Mouse (Mus musculus) colon, adult 2 months (tissue): ENCODE data around the gene Kbtbd12. TPM values are rescaled to one million over a fixed set of nuclear protein-coding genes. Genes with fewer than 3 reads are reported as not detected.

Source experiments
- polyA plus RNA-seq: library from polyadenylated mRNA; depleted of rRNA; stranded (reverse); fragments of >200 nt; gene quantifications from 2 replicates; pipeline ENCODE4 v1.2.3, GENCODE M21; 2012; rRNA removed

Kbtbd12 gene
- 0.12 and 0.31 TPM in 2 replicates for polyA plus RNA-seq

DNA sequence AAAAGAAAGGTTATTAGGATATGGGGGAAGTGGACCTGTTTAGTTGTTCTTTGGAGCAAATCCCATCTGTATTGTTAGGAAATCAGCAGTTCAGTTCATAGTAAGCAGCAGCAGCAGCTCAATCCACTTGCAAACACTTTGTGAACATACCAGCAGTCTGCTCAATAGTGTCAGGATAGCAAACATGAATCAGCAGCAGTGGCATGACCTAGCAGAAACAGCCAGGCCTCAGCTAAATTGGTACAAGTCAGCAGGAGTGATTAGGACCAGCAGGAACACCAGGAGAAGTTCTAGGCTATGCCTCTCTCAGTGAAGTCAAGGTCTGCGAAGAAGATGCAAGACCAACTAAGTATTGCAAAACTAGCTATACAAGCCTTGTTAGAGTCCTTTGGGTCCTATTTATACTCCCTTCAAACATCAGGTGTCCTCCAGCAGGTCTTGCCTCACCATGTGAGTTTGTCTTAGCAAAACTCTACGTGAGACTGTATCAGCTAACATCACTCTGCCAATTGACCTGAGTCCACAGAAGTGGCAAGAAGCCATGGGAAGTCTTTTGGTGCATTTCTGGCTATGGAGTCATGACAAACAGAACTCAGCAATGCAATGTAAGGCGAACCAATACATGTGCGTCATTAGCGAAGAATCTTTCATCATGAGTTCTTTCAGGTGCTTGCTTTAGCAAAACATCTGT is at the start of gene Kbtbd12:
Gene Kbtbd12, minus strand, starts transcription at position 340 of the 691 bp plus-strand sequence.

GRCm38 (mm10) chr6:88518404-88519263 is 119.1 kb downstream of the Kbtbd12 start, which contains the start of gene Sec61a1:
Gene Sec61a1, minus strand, starts transcription at chr6:88518905.

Other genes with a start within 250 kb of the Kbtbd12 start
- 17.3 and 19.5 TPM in 2 replicates for gene Eefsec, start 191.4 kb downstream of the Kbtbd12 start, polyA plus RNA-seq
- 14.1 and 14.6 TPM in 2 replicates for gene Ruvbl1, start 172.5 kb downstream of the Kbtbd12 start, polyA plus RNA-seq
- gene Sec61a1, start 119.0 kb downstream of the Kbtbd12 start, polyA plus RNA-seq, result 291 and 381 TPM in 2 replicates
- gene Mgll, start 86.5 kb upstream of the Kbtbd12 start, polyA plus RNA-seq, result 68.3 and 86.1 TPM in 2 replicates
- gene Abtb1, start 204.0 kb upstream of the Kbtbd12 start, polyA plus RNA-seq, result 69.8 and 104 TPM in 2 replicates
- 19.6 and 27.1 TPM in 2 replicates for gene Podxl2, start 237.1 kb upstream of the Kbtbd12 start, polyA plus RNA-seq